Mouse (Mus musculus) c-Kit-positive CD71-positive TER-119-positive erythroid progenitor cells, embryonic 14.5 days (primary cell): ENCODE data around the gene Brcc3.

Experiments used
- DNase-seq: peaks from one replicate; pipeline ENCODE4 v3.0.0-alpha.2; 2013; ENCODE audit warnings: low spot score

Brcc3 gene

DNA sequence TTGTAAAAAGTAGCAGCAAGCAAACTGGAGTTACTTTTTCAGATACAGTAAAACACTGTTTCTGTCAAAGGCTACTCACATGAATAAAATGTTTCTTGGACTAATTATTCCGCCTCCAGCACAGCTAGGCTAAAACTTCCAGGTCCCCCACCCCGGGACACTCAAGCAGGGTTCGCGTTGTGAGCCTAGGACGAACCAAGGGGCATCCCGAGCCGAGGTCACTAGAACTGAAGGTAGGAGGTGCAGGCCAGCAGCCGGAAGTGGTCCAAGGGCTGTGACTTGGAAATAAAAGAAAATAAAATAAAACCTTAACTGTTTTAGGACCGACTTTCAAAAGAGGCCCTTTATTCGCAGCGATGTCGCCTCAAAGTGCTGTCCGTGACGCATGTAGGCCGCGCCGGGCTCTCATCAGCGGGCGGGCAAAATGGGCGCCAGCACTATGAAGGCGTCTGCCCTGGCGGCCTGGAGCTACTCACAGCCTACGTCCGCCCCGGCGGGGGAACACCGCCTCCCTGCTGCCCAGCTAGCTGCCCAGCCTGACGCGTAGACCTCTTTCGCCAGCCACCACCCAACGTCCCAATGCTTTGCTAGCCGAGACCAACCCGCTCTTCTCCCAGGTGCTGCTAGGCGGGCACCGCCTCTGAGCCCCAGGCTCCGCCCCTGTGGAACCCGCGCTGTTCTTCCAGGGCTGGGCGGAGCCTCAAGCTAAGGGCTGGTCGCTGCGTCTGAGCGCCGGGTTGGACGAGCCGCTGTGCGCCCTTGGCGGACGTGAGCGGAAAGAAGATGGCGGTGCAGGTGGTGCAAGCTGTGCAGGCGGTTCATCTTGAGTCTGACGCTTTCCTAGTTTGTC, at the start of gene Brcc3, which contains the start of the genes Cmc4 and Mtcp1:
Brcc3 (plus strand) TSS at position 693 of the 850 bp plus-strand sequence.
Cmc4 (minus strand) TSS at position 649 of the 850 bp plus-strand sequence.
Mtcp1 (minus strand) TSS at position 653 of the 850 bp plus-strand sequence.
- DNase-seq = peak; percentile 84

DNA sequence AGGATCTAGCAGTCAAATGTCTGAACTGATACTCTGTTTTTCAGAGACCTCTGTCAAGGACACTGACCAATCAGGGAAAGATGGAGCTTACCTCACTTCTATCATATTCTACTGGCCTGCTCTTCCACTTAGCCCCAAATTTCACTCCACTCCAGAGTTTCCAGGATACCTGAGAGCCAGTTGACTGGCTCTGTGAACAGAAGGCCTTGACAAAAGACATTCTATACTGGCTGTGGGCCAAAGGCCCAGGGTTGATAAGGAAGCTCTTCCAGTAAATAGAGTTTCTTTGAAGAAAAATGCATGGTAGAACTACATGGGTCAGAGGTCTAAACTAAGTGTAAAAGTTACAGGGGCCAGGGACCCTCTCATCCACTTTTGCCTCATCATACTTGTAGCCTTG, 46.2 kb upstream of the Brcc3 start:
- no peak for DNase-seq

DNA sequence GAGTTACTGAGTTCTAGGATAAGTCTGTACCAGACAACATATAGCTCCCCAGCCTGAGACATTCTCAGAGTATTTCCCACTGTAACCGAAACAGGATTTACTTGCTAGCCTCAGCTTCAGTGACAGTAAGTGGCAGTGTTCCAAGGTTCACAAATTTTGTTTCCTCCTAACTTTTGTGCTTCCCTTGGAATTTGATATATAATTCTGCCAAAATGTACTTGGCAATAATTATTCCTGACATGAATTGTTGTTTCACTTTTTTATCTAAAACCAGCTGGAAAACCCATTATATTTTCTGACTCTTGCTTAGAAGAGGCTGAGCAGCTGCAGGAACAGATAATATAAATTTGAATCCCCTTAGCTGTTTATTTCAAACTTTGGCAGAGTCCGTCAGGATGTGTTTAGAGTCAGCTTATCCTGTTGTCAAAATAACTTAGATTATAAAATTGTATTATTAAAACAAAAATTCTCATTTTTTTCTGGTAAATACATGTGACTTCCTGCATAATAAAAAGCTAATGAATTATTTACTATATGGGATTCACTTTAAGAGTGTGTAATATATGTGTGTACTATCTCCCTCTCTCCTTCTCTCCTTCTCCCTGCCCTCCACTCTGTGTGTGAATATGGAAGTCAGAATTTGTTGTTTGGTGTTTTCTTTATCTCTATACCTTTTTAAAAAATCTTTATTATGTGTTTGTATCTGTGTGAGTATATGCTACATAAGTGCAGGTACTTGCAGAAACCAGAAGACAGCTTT, 43.6 kb upstream of the Brcc3 start:
- no peak for DNase-seq

DNA sequence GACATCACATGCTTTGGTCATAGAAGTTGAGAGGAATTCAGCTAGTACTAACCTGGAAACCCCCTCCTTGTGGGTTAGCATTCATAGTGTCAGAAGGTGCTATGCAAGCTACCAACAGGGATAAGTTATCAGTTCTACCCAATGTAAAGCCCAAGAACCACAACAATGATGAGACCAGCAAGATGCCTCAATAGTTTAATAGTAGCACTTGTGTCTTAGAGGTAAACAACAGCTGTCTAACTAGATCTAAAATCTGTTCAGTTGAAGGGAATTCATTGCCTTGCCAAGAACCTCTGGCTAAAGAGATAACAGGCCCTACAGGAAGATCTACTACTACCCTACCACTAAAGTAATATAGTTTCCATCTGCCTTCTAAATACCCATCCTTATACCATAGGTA, 39.6 kb upstream of the Brcc3 start:
- no peak for DNase-seq

DNA sequence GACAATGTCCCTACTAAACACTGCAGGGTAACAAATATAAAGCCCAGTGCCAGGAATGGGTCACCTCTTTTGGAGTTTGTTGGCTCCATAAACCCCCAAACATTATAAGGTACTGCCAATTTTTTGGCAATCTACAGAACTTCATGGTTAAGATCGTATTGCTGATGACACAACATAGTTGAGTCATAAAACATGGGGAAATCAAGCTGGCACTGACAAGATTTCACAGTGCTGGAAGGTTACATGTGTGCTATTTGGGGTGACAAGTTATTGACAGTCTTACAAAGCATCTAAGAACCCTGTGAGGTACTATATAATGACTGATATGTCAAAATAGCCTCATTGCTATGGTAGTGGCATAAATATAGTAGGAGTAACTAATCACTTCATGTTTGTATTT, 35.3 kb upstream of the Brcc3 start:
- no peak for DNase-seq

DNA sequence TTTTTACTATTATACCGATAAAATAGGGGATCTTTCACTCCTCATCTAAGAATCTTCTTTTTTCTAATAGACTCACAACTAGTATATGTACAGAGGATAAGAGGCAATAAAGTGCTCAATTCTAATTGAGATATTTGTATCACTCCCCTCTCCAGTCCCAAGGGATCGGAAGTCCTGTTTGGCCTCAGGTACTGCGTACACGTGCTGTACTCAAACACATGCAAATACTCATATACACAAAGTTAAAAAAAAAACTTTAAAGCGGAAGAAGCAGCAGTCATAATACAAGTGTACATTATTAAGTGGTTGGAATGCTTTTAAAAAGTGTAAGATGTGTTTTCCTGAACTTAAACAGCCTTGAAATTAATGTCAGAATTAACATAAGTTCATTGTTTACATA, 34.7 kb upstream of the Brcc3 start:
- DNase-seq = no peak

DNA sequence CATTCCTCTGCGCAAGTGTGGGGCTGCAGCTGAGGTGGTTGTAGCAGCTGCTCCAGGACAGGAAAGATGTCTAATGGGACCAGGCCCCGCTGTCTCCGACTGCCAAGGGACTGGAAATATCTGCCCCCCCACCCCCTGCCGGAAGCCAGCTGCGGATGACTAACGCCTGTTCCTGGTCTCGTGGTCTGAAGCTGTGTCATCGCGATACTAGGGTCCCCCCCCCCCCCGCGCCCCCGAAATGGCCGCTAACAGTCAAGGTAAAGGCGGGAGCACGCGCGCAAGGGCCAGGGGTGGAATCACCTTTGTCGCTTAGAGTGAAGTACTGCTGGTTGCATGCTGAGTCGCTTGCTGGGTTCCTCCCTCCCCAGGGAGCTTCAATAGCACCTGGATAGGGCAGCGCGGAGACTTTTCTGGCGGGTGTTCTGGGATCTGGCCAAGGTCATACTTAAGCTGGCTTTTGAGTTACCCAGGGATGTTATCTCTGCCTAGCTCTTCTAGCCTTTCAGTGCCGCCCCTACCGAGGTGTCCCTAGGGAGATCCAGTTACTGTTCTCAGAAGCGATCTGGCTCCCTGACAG, 34.1 kb upstream of the Brcc3 start, which contains the start of the genes Fundc2 and F8:
Fundc2 (plus strand) TSS at position 205 of the 577 bp plus-strand sequence.
F8 (minus strand) TSS at position 421 of the 577 bp plus-strand sequence.
- DNase-seq = peak; percentile 72

DNA sequence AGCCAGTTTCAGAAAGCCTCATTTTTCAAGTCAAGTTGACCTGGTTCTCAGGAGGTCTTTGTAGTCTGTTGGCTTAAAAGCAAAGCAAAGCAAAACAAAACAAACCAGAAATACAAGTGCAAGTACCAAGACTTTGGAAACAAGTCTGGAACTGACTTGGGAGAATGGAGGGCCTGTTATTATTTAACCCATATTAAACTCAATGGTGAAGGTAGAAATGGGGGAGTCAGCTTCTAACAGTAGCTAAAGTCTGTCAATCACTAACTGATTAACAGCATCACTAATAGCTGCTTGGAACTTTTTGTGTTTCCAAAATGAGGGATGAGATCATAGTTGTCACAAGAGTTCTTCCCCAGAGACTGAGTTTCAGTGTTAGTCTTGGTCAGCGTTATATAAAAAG, 17.0 kb upstream of the Brcc3 start:
- no peak for DNase-seq

DNA sequence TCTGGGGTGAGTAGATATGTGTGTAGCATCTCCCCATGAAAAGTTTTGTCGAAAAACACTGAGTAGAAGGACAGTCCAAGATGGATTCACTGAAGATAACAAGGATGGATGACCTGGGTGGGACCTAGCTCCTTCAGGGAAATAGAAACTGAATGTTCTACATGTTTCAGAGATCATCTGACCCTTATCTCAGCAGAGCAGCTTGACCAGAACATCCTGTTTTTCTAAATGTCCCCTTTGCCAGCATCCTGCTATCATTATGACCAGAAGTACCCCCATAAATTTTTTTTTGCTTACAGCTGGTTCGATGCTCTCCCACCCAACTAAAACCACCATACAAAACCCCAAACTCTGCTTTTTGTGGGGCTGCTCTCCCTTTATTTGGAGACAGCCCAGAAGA, 13.8 kb upstream of the Brcc3 start:
- peak; percentile 50 for DNase-seq

DNA sequence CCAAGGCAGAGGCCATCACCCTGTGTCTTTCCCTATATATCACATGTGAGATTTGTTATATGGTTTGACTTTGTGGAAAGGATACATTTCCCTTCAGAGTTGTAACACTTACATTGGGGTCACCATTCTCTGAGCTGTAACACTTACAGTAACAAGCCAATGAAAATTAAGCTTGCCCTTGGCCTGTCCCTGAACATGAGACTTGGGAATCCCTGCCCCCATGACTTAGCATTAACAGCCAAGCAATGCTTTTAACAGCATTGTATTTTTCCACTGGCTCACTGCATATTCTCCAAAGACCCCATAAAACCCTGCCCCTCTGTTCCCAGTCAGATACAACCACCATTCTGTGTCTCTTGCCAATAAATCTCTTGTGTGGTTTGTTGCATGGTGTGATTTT, 13.1 kb upstream of the Brcc3 start:
- no peak for DNase-seq

DNA sequence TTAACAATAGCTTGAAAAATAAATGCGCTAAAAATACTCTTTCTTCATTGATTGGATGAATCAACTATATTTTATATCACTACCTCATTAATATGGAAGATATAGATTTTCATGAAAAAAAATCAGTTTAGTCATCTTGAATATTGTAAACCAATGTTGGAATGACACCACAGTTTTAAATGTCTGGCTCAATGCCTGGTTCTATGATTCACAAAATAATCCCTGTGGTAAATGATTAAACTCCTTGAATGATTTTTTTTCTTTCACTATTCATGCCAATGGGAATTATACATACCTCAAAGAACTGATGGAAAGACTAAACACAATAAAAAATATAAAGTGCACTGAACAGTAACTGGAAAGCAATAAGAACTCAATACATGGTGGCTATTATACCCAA, 6.7 kb upstream of the Brcc3 start:
- DNase-seq = no peak

DNA sequence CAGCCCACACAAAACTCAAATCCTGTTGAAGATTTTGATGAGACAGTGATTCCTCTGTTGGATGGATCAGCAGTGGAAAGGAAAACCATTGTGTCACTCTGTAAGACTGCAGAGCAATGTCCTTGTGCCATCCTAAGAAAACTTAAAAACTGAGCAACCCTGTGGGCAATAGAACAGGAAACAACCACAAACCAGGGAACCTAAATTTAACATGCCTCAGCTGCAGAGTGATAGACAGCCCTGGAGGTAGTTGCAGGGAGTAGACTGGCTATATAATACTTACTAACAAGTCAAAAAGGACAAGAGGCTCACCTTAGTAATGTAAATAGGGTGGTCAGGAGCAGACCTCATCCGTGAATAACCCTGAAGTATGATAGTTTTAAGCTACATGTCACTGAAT, 38.2 kb downstream of the Brcc3 start:
- no peak for DNase-seq

DNA sequence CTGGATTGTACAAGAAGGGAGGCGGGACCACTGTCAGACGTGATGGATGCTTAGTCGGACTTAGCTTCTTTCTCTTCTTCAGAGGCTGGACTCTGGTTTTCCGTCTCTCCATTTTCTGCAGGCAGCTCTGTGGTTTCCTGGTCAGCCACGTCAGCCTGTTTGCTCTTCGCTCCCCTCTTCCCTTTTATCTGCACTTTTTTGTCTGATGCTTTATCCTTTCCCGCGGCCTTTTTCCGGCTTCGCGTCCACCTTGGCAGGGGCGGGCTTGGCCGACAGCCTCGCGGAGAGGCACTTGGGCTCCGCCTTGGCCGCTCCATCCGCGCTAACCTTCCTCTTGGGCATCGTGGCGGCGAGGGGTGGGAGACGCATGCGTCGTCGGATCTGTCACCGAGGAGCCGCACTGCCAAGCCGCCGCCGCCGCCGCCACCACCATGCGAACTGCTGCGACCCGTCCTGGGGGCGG, 58.8 kb downstream of the Brcc3 start:
- peak; percentile 24 for DNase-seq

DNA sequence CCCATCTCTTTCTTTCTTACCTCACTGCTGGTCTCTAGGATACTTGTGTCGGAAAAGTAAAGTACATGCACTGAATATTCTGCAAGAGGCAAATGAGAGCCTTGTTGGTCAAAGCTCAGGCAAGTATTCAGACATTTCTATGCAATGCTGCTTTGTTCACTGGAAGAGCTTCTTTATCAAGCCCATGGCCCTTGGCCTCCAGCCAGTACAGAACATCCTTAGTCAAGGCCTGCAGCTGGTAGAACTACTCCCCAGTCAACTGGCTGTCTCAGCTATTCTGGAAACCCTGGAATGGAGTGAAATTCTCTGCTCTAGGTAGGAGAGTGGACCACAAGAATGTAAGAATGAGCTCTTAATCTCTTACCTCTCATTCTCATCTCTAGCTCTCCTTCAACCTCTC, 73.5 kb downstream of the Brcc3 start:
- DNase-seq = no peak
